Mouse (Mus musculus) lung, postnatal 0 days (tissue): ENCODE data around the gene Thap12.

Experiments
- CTCF ChIP-seq: IDR thresholded peaks from 2 replicates; pipeline ENCODE4 v1.5.1; 2016; ENCODE audit warnings: antibody characterized with exemption, mild to moderate bottlenecking
- EP300 ChIP-seq: IDR thresholded peaks from 2 replicates; pipeline ENCODE4 v1.6.1; 2016; ENCODE audit warnings: antibody characterized with exemption, mild to moderate bottlenecking, control low read depth

- TF ChIP-seq CTCF (no peak), EP300 (no peak)
These were observed 8.9 kb upstream of the Thap12 start for GRCm38 (mm10) chr7:98694046-98694445.
